ENCODE assay signal across 8 mouse cellular contexts in genomic region chr14:60264990-60265876, GRCm38 (mm10). TPM values are rescaled to one million over a fixed set of nuclear protein-coding genes. Genes with fewer than 3 reads are reported as not detected.
A peak's percentile ranks its signal among the peaks of the same experiment; 100 is the strongest.
DNase-seq lines count a peak whose midpoint lies in the region; ATAC-seq lines count a peak whose summit lies in the region.

Mtmr6 (plus strand) TSS chr14:60265228.

- peak within 1 kb of the TSS; percentile 81 for H3K9ac ChIP-seq in hindbrain, embryonic 14.5 days

- H3K27me3 ChIP-seq in hindbrain, embryonic 14.5 days (ENCODE audit: control insufficient read depth, insufficient read depth, low read length), result no peaks in the 10 kb centered on the region

- peak within 1 kb of the TSS; percentile 70 for H3K4me3 ChIP-seq in hindbrain, embryonic 14.5 days (replicated peaks; ENCODE audit: low read length)

- peak; percentile 99 for ATAC-seq in hindbrain, embryonic 14.5 days (ENCODE audit: low FRiP score)

- H3K4me1 ChIP-seq in hindbrain, embryonic 14.5 days (replicated peaks; ENCODE audit: control insufficient read depth, insufficient read depth, low read length), result peaks cover 24% of the 10 kb centered on the region

- WGBS in hindbrain, embryonic 14.5 days, result under 1% methylated on average over 50 of the region's 51 CpGs

- H3K36me3 ChIP-seq in hindbrain, embryonic 14.5 days (replicated peaks; ENCODE audit: control insufficient read depth, insufficient read depth), result no peaks in the 10 kb centered on the region

- H3K27ac ChIP-seq in hindbrain, embryonic 14.5 days, result peak within 1 kb of the TSS; percentile 78

- peak; percentile 99 for DNase-seq in R1 (ENCODE audit: low read depth, low spot score)
- peak; percentile 92 to 95 for DNase-seq in cerebellum, postnatal 25 days
- peak; percentile 87 to 91 for DNase-seq in frontal cortex, postnatal 25 days (ENCODE audit: low spot score in 2 of 2)
- DNase-seq in hindbrain, embryonic 14.5 days (ENCODE audit: low spot score), result peak; percentile 99
- DNase-seq in layer of hippocampus, postnatal 36 days, result peak; percentile 93 to 94
- peak; percentile 98 for DNase-seq in lung, postnatal 36 days
- peak; percentile 99 for DNase-seq in retina, postnatal 1 day
- DNase-seq in urinary bladder, adult 18-20 months (ENCODE audit: low spot score in 2 of 2), result peak; percentile 85 to 88

- H3K9me3 ChIP-seq in hindbrain, embryonic 14.5 days (ENCODE audit: control insufficient read depth, low read length), result no peaks in the 10 kb centered on the region

- peak within 1 kb of the TSS; percentile 76 for H3K4me2 ChIP-seq in hindbrain, embryonic 14.5 days (replicated peaks)

RNA-seq across cellular contexts. Expression of gene Mtmr6, which starts in this region (rescaled TPM):
- 66.9 and 70.5 TPM in 2 replicates for polyA plus RNA-seq in hindbrain, embryonic 14.5 days (2014; fragmentation: Nextera tagmentation; extraction: Ambion mirVana)
- total RNA-seq in layer of hippocampus, postnatal 36 days (2021), result 100 to 1,000 TPM; 109 to 110 TPM

Comparison
In these comparisons a context has a peak if more than half of its experiments do, and no peak if none do; other contexts are left out.
1. Peak in every context shown above with its lines: DNase-seq, ATAC-seq, H3K4me3 ChIP-seq and H3K27ac ChIP-seq.